Mouse (Mus musculus) splenic B cell, adult 2 months (primary cell): ENCODE data around the gene Lrrc36.

Source experiments
- DNase-seq: peaks from one replicate; pipeline ENCODE4 v3.0.0-alpha.2; 2011; ENCODE audit warnings: low read depth, low spot score
- H3K27me3 ChIP-seq: 2 replicates; pipeline ENCODE4 v1.6.1; 2012; ENCODE audit warnings: mild to moderate bottlenecking, low read length, moderate library complexity, mixed read lengths; ENCODE audit not compliant: control insufficient read depth, poor library complexity, insufficient read depth, severe bottlenecking
- H3K36me3 ChIP-seq: 2 replicates; pipeline ENCODE4 v1.6.1; 2012; ENCODE audit warnings: mild to moderate bottlenecking, low read length, moderate library complexity, mixed read lengths; ENCODE audit not compliant: control insufficient read depth, poor library complexity, insufficient read depth, severe bottlenecking

Lrrc36 gene

GRCm38 (mm10) chr8:105442661-105443060 is 29.3 kb downstream of the Lrrc36 start:
- no peaks in the 10 kb centered on the region; the same call in 1 of the 2 replicates for H3K27me3 ChIP-seq
- DNase-seq, result no peak
- H3K36me3 ChIP-seq, result no peaks in the 10 kb centered on the region

GRCm38 (mm10) chr8:105445296-105446126 is 32.1 kb downstream of the Lrrc36 start:
- no peaks in the 10 kb centered on the region; the same call in 1 of the 2 replicates for H3K27me3 ChIP-seq
- no peak for DNase-seq

GRCm38 (mm10) chr8:105446127-105446552 is 32.8 kb downstream of the Lrrc36 start:
- Histone ChIP-seq H3K36me3 (no peaks in the 10 kb centered on the region), H3K27me3 (no peaks in the 10 kb centered on the region; the same call in 1 of the 2 replicates)
- DNase-seq, result no peak

More at GRCm38 (mm10) chr8:105445296-105446126, 32.1 kb downstream of the Lrrc36 start:
- no peaks in the 10 kb centered on the region for H3K36me3 ChIP-seq

DNA sequence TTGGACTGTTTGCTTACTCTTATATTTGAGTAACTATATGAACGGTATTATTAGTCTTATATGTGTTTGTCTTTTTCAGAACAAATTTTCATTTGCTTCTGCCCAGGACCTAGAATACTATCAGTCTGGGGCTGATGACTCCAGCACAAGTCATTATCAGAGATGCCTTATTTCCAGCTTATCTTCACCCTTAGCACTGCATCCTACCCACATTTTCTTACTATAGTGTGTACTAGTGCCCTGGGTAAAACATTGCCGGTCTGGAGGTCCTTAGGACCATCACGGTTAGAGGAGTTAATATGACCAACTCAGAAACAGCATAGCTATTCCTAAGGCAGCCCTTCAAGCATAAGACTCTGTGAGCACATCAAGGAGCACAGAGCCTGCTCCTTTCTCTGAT is 34.8 kb downstream of the Lrrc36 start:
- Histone ChIP-seq H3K36me3 (no peaks in the 10 kb centered on the region), H3K27me3 (no peaks in the 10 kb centered on the region; the same call in 1 of the 2 replicates)
- DNase-seq, result no peak

- H3K27me3 ChIP-seq, result no peaks in the 10 kb centered on the region; the same call in 1 of the 2 replicates
- no peaks in the 10 kb centered on the region for H3K36me3 ChIP-seq
- no peak for DNase-seq
Measured at GRCm38 (mm10) chr8:105448596-105448995, 35.2 kb downstream of the Lrrc36 start.

DNA sequence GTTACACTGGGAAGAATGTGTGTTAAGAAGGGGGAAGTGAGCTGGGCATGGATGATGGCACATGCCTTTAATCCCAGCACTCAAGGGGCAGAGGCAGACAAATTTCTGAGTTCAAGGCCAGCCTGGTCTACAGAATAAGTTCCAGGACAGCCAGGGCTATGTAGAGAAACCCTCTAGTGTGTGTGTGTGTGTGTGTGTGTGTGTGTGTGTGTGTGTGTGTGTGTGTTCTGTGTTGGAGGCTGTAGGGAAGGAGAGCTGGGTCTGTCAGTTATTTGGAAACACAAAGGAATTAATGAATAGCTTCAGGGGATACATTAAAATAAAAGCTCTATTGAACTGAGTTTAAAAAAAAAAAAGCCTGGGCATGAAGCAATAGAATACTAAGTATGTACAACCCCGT is 37.6 kb downstream of the Lrrc36 start:
- no peaks in the 10 kb centered on the region; the same call in none of the 2 replicates for H3K27me3 ChIP-seq
- no peaks in the 10 kb centered on the region for H3K36me3 ChIP-seq
- DNase-seq, result no peak

DNA sequence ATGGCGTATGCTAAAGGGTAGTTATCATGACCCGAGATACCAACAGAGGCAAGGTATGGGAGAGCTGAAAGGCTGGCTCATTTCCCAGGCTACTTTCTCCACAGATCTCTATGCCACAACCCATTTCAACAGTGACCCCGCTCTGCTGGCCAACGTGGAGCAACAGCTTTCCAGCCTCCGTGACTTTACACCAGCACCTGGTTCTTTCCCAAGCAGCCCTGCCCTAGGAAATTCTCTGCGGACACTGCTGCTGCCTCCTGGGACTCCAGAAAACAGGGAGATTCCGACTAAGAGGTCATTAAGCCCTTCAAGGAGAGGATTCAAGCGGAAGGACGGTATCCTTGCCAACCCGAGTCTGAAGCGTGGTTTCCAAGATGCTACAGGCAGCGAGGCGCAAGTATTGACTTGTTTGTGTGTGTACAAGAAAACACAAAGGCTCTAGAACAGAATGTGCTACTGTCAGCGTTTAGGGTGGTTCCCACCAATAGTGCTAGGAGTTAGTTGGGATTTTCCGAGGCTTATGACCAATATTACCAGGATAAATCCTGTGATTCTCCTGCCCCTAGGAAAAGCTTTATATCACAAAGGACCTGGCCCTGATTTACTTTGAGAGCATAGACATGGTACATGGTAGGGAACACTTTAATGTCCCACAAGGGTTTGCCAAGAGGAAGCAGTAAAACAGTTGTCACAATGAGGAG is 38.7 kb downstream of the Lrrc36 start:
- Histone ChIP-seq H3K36me3 (no peaks in the 10 kb centered on the region), H3K27me3 (no peaks in the 10 kb centered on the region; the same call in 1 of the 2 replicates)
- no peak for DNase-seq

DNA sequence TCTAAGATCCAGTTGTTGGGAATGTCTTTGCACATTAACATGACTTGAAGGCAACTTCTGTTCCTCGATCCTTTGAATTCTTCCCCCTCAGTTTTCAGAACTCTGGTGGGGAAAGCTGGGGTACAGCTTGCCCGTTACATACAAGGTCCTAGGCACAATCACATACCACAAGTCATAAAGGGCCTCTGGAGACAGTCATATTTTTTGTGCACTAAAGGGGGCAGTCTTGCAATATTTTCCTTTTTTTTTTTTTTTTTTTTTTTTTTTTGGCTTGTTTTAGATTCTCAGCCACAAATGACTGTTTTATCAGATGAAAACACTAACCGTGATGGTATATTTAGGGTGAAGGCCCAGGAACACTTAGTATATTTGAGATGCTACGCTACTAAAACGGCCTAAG is 39.9 kb downstream of the Lrrc36 start:
- Histone ChIP-seq H3K27me3 (no peaks in the 10 kb centered on the region; the same call in 1 of the 2 replicates), H3K36me3 (no peaks in the 10 kb centered on the region)
- peak; percentile 5 for DNase-seq

DNA sequence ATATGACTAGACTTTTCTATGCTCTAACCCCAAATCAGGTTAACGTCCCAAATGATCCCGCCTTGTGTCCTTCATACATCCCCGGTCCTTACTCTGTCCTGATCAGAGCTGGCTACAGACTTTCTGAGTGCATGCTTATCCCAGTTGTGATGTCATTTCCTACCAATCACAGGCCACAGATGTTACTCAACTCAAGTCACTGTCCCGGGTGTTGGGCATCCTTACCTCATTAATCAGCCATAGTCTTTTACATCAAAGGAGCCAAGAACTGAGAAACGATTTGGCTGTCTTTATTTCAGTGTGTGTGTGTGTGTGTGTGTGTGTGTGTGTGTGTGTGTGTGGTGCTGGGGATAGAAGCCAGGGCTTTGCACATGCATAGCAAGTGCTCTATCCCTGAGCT is 40.7 kb downstream of the Lrrc36 start:
- H3K36me3 ChIP-seq, result no peaks in the 10 kb centered on the region
- no peaks in the 10 kb centered on the region; the same call in 1 of the 2 replicates for H3K27me3 ChIP-seq
- no peak for DNase-seq

GRCm38 (mm10) chr8:105455218-105455617 is 41.8 kb downstream of the Lrrc36 start:
- no peak for DNase-seq
- H3K27me3 ChIP-seq, result no peaks in the 10 kb centered on the region; the same call in 1 of the 2 replicates

DNA sequence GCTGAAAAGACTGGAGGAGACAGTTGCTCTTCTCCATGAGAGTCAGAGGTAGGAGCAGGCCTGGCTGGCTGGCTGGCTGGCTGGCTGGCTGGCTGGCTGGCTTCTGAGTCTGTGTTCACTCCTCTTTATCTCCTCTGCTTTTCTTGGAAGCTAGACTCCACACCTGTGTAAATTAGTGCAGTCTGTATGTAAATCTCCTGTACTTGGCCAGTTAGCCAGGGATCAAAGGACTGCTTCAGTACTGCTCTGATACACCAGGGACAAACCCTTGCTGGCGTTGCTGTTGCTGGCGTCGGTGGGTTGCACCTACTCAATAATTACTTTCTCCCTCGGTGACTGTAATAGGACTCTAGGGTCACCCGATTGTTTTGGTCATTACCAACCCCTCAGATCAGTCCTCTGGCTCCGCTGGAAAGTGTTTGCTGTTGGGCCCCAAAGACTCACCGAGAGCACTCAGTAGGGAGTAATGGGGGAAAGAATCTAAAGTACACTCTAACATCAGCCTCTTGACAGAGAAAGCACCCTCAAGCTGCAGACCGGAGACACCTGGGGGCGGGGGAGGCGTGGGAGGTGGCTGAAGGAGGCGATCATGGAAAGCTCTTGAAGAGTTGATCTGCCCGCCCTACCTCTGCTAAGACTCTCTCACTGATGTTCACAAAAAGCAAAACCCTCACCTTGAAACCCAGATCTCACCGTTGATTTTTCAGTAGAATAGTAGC is 47.9 kb downstream of the Lrrc36 start:
- no peak for DNase-seq
- H3K36me3 ChIP-seq, result no peaks in the 10 kb centered on the region

More at GRCm38 (mm10) chr8:105455218-105455617, 41.8 kb downstream of the Lrrc36 start:
- H3K36me3 ChIP-seq, result no peaks in the 10 kb centered on the region

DNA sequence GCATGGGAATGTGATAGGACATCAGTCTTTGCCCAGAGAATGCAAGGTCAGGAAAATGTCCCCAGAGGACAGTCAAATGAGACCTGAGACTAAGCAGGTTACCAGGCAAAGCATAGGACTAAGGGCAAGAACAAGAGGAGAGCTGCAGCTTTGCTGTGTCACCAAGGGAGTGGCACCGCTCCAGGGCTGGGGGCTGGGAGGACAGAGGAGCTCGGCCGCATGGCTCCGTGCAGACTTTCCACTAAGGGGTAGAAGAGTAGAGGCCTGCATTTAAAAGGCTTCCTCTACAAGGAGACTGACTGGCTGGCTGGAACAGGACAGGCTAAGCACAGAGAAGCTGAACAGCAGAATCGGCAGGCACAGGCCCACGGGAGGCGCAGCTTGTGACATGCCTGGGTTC is 51.2 kb downstream of the Lrrc36 start:
- no peaks in the 10 kb centered on the region for H3K36me3 ChIP-seq
- no peaks in the 10 kb centered on the region for H3K27me3 ChIP-seq
- DNase-seq, result no peak

More for the DNA sequence above, 47.9 kb downstream of the Lrrc36 start:
- no peaks in the 10 kb centered on the region for H3K27me3 ChIP-seq

DNA sequence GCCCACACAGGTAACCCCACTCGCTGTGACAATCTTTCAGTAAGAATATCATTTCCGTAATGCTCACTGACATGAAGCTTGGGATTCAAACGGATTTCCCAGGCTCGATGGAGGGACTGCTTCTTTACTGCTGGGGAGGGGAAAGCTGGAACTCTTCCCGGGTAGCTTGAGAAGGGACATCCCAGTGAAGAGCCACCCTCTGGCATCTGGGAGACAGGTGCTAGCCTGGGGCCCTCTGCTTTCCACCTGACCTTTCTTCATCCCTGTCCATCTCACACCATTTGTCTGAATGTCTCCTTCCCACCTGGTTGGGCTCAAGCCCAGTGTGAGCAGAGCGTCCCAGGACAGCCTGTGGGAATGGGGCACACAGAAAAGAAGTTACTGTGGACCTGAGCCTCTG is 52.9 kb downstream of the Lrrc36 start:
- H3K27me3 ChIP-seq, result no peaks in the 10 kb centered on the region
- no peaks in the 10 kb centered on the region for H3K36me3 ChIP-seq
- DNase-seq, result no peak

DNA sequence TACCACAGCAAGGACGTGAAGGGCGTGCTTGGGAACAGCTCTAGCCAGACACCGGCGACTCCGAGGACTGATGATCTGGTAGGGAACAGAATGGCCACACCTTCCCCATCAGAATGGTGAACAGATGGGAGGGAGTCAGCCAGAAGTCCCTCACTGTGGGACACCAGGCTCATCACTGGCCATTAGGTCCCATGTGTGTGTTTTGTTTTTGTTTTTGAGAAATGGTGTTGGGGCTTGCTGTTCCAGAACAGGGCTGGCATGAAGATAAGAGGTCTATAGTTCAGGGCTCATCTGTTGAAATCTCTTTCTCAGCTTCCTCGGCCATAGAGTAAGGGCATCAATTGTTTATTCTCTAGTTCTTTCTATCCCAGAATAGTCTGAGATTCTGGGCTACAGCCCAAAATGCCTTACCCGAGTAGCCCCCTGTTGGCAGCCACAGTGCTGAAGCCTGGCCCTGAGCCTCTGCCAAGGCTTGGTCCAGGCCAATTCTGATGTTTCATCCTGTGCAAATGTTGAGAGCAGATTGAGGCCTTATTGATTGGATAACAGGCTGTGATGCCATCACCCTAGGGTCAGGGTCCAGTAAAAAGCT is 53.4 kb downstream of the Lrrc36 start:
- H3K36me3 ChIP-seq, result no peaks in the 10 kb centered on the region
- no peaks in the 10 kb centered on the region for H3K27me3 ChIP-seq
- DNase-seq, result no peak
